Mouse (Mus musculus) liver, embryonic 14.5 days (tissue): Measurements from ENCODE around the gene Oas1h. TPM values are rescaled to one million over a fixed set of nuclear protein-coding genes. Genes with fewer than 3 reads are reported as not detected.
"Not testable (repeated sequence)": the region's sequence is repeated elsewhere in the genome, so short reads cannot be mapped to it uniquely, and the experiment has no call there.

Experiments
- ATAC-seq: fragments of 200-750 bp; cut with Nextera tagmentation; 2 replicates; pipeline ENCODE4 v1.8.0; 2017; ENCODE audit warnings: moderate number of reproducible peaks, mild to moderate bottlenecking, moderate library complexity; ENCODE audit not compliant: insufficient read depth
- DNase-seq, 3 experiments: peaks; one replicate each; pipeline ENCODE4 v3.0.0-alpha.2; 2012 to 2013; ENCODE audit warnings: low read depth in 3 of 3, low spot score in 3 of 3
- H3K27ac ChIP-seq: fragments of 300-500 bp; sonication (generic); 2 replicates; pipeline ENCODE4 v1.5.1; 2014; ENCODE audit warnings: moderate library complexity, mild to moderate bottlenecking, control low read depth, inconsistent platforms
- H3K27me3 ChIP-seq: fragments of 300-500 bp; sonication (generic); 2 replicates; pipeline ENCODE4 v1.6.1; 2014; ENCODE audit warnings: mild to moderate bottlenecking, low read length, moderate library complexity; ENCODE audit not compliant: control insufficient read depth, insufficient read depth
- H3K36me3 ChIP-seq: fragments of 300-500 bp; sonication (generic); replicated peaks from 2 replicates; pipeline ENCODE4 v1.6.1; 2014; ENCODE audit warnings: low read depth; ENCODE audit not compliant: control insufficient read depth, insufficient read depth
- H3K4me1 ChIP-seq, 2 experiments: fragments of 200-500 bp in 1 of 2; fragments of 300-500 bp in 1 of 2; sonication (generic) in 1 of 2; replicated peaks; 2 replicates each; pipeline ENCODE4 v1.6.1; 2012 to 2014; ENCODE audit warnings: antibody characterized with exemption in 1 of 2, inconsistent platforms in 1 of 2, low read length in 1 of 2; ENCODE audit not compliant: control insufficient read depth in 2 of 2, insufficient read depth in 2 of 2
- H3K4me2 ChIP-seq: fragments of 300-500 bp; sonication (generic); 2 replicates; pipeline ENCODE4 v1.6.1; 2014; ENCODE audit warnings: low read depth, mild to moderate bottlenecking, control low read depth, moderate library complexity
- H3K4me3 ChIP-seq, 2 experiments: fragments of 200-500 bp in 1 of 2; fragments of 300-500 bp in 1 of 2; sonication (generic) in 1 of 2; 2 replicates each; pipeline ENCODE4 v1.5.1; 2012 to 2014; ENCODE audit warnings: low read depth in 2 of 2, low read length in 2 of 2, mild to moderate bottlenecking in 2 of 2, control low read depth in 1 of 2, inconsistent platforms in 1 of 2, moderate library complexity in 1 of 2; ENCODE audit not compliant: insufficient read depth in 1 of 2
- H3K9ac ChIP-seq: fragments of 300-500 bp; sonication (generic); replicated peaks from 2 replicates; pipeline ENCODE4 v1.6.1; 2014; ENCODE audit warnings: mild to moderate bottlenecking, control low read depth, moderate library complexity
- H3K9me3 ChIP-seq: fragments of 300-500 bp; sonication (generic); 2 replicates; pipeline ENCODE4 v1.6.1; 2016; ENCODE audit warnings: low read length, mixed read lengths; ENCODE audit not compliant: control insufficient read depth
- CTCF ChIP-seq: IDR thresholded peaks from 2 replicates; pipeline ENCODE4 v1.5.1; 2016; ENCODE audit warnings: antibody characterized with exemption, low read depth, control low read depth
- EP300 ChIP-seq: IDR thresholded peaks from 2 replicates; pipeline ENCODE4 v1.6.1; 2016; ENCODE audit warnings: antibody characterized with exemption, low read depth
- WGBS: fragments of 180-500 bp; shearing (Covaris S2); extraction: QIAGEN DNeasy Blood & Tissue Kit; methylation state at CpG from one replicate; pipeline ENCODE4 v1.1.7; 2014; ENCODE audit not compliant: insufficient replicate concordance; 5-methylcytosine and 5-hydroxymethylcytosine counted together
- polyA plus RNA-seq, 2 experiments: library from polyadenylated mRNA; depleted of rRNA in 1 of 2; stranded (reverse) in 1 of 2; unstranded in 1 of 2; fragments of >200 nt; fragmentation: Nextera tagmentation in 1 of 2; extraction: Ambion mirVana in 1 of 2; gene quantifications; 2 replicates each; pipeline versions ENCODE4 v1.2.1 to v1.2.3; 2012 to 2014

The Oas1h gene
- polyA plus RNA-seq, 2 experiments, result not detected

GRCm38 (mm10) chr5:120898726-120899125 is 37.5 kb downstream of the Oas1h start:
- DNase-seq, result no peak
- H3K27me3 ChIP-seq, result no peaks in the 10 kb centered on the region
- ATAC-seq, result no peak
- H3K27ac ChIP-seq, result no peak overlapping the region
- H3K4me1 ChIP-seq, result no peaks in the 10 kb centered on the region
- no peak overlapping the region for H3K9ac ChIP-seq
- TF ChIP-seq CTCF (no peak), EP300 (no peak)
- H3K4me3 ChIP-seq, result no peak overlapping the region
- no peaks in the 10 kb centered on the region for H3K36me3 ChIP-seq
- H3K9me3 ChIP-seq, result no peaks in the 10 kb centered on the region
- H3K4me2 ChIP-seq, result no peak overlapping the region

GRCm38 (mm10) chr5:120900666-120901065 is 39.4 kb downstream of the Oas1h start:
- WGBS, result 20% methylated on average over 1 of the region's 1 CpGs
- Histone ChIP-seq H3K4me1 (no peaks in the 10 kb centered on the region), H3K4me3 (no peak overlapping the region), H3K4me2 (no peak overlapping the region), H3K36me3 (no peaks in the 10 kb centered on the region), H3K27ac (no peak overlapping the region), H3K9ac (no peak overlapping the region), H3K9me3 (no peaks in the 10 kb centered on the region), H3K27me3 (no peaks in the 10 kb centered on the region)
- DNase-seq (no peak), ATAC-seq (no peak)
- TF ChIP-seq EP300, result no peak
- no peak for TF ChIP-seq CTCF

DNA sequence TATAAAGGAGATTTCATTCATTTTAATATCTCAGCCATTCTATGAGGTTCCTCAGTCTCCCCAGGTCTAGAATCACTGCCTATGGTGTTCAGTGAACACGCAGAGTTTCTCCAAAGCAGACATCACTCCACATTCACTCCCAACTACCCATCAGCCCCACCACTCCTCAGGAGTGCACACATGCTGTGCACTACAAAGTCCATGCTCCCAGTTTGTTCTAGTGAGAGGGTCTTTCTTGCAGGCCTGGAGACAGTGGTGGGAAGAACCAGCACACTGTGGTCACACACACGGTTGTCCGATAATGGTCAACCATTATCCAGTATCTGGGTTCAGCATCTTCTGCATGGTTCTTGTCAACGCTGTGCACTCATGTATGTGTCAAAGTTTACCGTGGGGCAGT is 40.8 kb downstream of the Oas1h start:
- no peak overlapping the region for H3K4me2 ChIP-seq
- no peak for TF ChIP-seq EP300
- TF ChIP-seq CTCF, result no peak
- WGBS, result 73% methylated on average over 5 of the region's 5 CpGs
- H3K4me1 ChIP-seq, result no peaks in the 10 kb centered on the region
- H3K27ac ChIP-seq, result no peak overlapping the region
- DNase-seq (no peak), ATAC-seq (no peak)
- no peak overlapping the region for H3K4me3 ChIP-seq
- no peaks in the 10 kb centered on the region for H3K27me3 ChIP-seq
- H3K9me3 ChIP-seq, result no peaks in the 10 kb centered on the region
- H3K9ac ChIP-seq, result no peak overlapping the region
- H3K36me3 ChIP-seq, result no peaks in the 10 kb centered on the region

DNA sequence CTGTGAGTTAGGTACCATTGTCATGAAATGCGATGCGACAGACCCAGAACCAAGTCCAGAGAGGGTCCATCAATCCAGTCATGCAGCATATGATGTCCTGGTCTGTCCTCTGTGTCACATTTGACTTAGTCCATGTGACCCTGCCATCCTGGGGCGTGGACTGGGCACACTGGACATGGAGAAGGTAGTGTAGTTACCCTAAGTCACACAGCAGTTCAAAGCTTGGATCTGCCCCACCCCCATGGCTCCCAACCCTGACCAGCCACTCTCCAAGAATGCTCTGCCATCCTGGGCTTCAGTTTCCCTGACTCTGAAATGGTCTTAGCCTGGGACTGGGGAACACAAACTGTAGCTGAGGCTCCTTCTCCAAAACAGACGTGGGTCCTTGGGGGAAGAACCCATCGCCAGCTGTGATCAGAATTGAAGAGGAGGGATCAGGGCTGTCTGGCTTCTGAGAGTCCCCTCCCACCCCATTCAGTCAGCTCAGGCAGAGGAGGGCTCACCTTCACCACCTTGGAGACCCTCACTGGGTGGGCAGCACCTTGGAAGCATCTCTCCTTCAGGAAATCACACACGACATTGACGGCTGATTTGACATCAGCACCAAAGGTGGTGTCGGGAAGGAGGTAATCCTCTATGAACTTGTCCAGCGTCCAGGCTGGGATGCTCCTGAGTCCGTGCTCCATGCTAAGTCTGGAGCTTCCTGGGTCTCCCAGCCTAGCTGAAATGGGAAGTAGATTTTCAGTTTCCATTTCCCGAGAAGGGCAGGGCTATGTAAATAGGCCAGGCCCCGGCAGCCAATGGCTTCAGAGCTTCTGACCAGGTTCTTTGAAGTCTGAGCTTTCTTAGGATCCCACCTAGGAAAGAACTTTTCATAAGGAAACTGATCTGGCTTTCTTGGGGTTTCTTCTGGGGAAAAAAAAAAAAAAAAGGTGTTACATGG is 45.8 kb downstream of the Oas1h start, which contains the start of gene Oas1a:
Oas1a (minus strand) TSS at position 731 of the 943 bp plus-strand sequence.
- DNase-seq, H3K27me3 ChIP-seq, H3K4me1 ChIP-seq, H3K27ac ChIP-seq, ATAC-seq, H3K9ac ChIP-seq, H3K36me3 ChIP-seq, H3K9me3 ChIP-seq: not testable (repeated sequence)
- Histone ChIP-seq H3K4me3 (0 out of 4 replicates have a peak within 1 kb of the TSS, but pooled peaks of 1 of the 2 experiments have one; percentile 17), H3K4me2 (peak within 1 kb of the TSS; percentile 4; the same call in 1 of the 2 replicates)
- 36% methylated on average over 7 of the region's 12 CpGs for WGBS

DNA sequence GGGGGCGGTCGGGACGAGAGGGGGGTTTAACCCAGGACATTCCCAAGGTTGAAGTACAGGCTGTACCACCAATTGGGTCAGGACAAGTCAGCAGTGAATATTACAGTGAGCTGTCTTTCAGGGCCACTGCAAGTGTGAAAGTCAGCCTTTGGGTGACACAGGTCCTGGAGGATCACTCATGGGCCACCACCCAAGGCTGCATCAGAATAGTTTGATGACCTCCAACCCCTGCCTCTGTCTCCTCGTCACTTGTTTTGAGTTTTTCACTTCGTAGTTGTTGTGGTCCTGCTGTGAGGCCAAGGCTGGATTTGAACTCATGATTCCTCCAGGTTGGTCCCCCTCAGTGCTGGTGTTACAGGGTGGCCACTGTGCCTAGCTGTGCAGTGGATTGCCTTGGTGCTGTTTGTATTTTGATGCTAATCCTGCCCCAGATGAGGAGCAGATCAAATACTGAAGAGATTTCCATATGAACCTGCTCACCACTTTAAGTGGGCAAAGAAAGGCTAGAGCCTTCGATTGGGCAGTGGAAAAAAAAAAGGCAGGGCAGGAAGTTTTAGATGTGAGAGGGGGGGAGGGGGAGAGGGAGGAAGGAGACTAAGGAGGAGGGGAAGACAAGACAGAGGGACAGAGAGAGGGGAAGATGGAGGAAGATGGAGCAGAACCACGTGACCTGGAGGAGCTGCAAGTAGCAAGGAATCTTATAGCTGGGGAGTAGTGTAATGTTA is 47.1 kb downstream of the Oas1h start:
- Histone ChIP-seq H3K27me3 (no peaks in the 10 kb centered on the region), H3K36me3 (no peaks in the 10 kb centered on the region), H3K27ac (no peak overlapping the region), H3K9ac (no peak overlapping the region), H3K4me2 (no peak overlapping the region), H3K9me3 (no peaks in the 10 kb centered on the region), H3K4me3 (no peak overlapping the region), H3K4me1 (no peaks in the 10 kb centered on the region)
- WGBS, result 30% methylated on average over 7 of the region's 7 CpGs
- TF ChIP-seq EP300 (no peak), CTCF (no peak)
- no peak for ATAC-seq
- no peak for DNase-seq

GRCm38 (mm10) chr5:120914204-120914603 is 53.0 kb downstream of the Oas1h start, which contains the start of gene Oas1d:
Gene Oas1d, plus strand, starts transcription at chr5:120914536.
- not testable (repeated sequence) for DNase-seq

GRCm38 (mm10) chr5:120919156-120919935 is 58.1 kb downstream of the Oas1h start:
- DNase-seq, H3K9me3 ChIP-seq, H3K4me1 ChIP-seq, H3K9ac ChIP-seq, H3K4me2 ChIP-seq, H3K36me3 ChIP-seq, H3K27me3 ChIP-seq, H3K4me3 ChIP-seq, ATAC-seq, H3K27ac ChIP-seq: not testable (repeated sequence)
- 36% methylated on average over 2 of the region's 2 CpGs for WGBS

More at GRCm38 (mm10) chr5:120914204-120914603, 53.0 kb downstream of the Oas1h start, which contains the start of gene Oas1d:
- H3K9ac ChIP-seq, H3K4me1 ChIP-seq, H3K4me3 ChIP-seq, H3K27me3 ChIP-seq, H3K9me3 ChIP-seq, ATAC-seq, H3K36me3 ChIP-seq, H3K27ac ChIP-seq, H3K4me2 ChIP-seq: not testable (repeated sequence)
- 26% methylated on average over 8 of the region's 8 CpGs for WGBS
